Mouse (Mus musculus) CH12.LX (cell line): ENCODE results near the gene Snx4. TPM values are rescaled to one million over a fixed set of nuclear protein-coding genes. Genes with fewer than 3 reads are reported as not detected.

Source experiments
- DNase-seq: peaks from one replicate; pipeline ENCODE4 v3.0.0-alpha.2; 2013; ENCODE audit errors: extremely low read depth
- H3K27ac ChIP-seq: 2 replicates; pipeline ENCODE4 v1.5.1; 2012; ENCODE audit warnings: low read depth, mild to moderate bottlenecking, control low read depth, moderate library complexity; ENCODE audit not compliant: insufficient read depth
- H3K27me3 ChIP-seq: replicated peaks from 2 replicates; pipeline ENCODE3; 2012; ENCODE audit warnings: inconsistent platforms
- H3K36me3 ChIP-seq, 2 experiments: replicated peaks in 1 of 2; 2 replicates each; pipeline versions ENCODE3 to v1.6.1; 2012; ENCODE audit warnings: inconsistent platforms in 1 of 2, low read length in 1 of 2, mild to moderate bottlenecking in 1 of 2, mixed read lengths in 1 of 2, moderate library complexity in 1 of 2; ENCODE audit not compliant: control insufficient read depth in 1 of 2, insufficient read depth in 1 of 2
- H3K4me1 ChIP-seq, 2 experiments: 2 replicates each; pipeline ENCODE4 v1.6.1; 2012; ENCODE audit warnings: inconsistent platforms in 1 of 2, moderate library complexity in 1 of 2; ENCODE audit not compliant: insufficient read depth in 2 of 2, control insufficient read depth in 1 of 2
- H3K4me2 ChIP-seq: 2 replicates; pipeline ENCODE4 v1.6.1; 2012; ENCODE audit warnings: low read depth, mild to moderate bottlenecking, control low read depth; ENCODE audit not compliant: poor library complexity, insufficient read depth, severe bottlenecking
- H3K4me3 ChIP-seq, 3 experiments: fragments of 150-350 bp in 1 of 3; sonication (generic) in 1 of 3; replicated peaks in 1 of 3; 2 replicates each; pipeline versions ENCODE3 to v1.5.1; 2011 to 2012; ENCODE audit warnings: low read depth in 2 of 3, low read length in 2 of 3, mild to moderate bottlenecking in 2 of 3, moderate library complexity in 2 of 3, control low read depth in 1 of 3, improper control_type of control experiment in 1 of 3, inconsistent platforms in 1 of 3, mixed read lengths in 1 of 3; ENCODE audit not compliant: poor library complexity in 1 of 3
- H3K79me2 ChIP-seq: replicated peaks from 2 replicates; pipeline ENCODE4 v1.6.1; 2012; ENCODE audit warnings: mild to moderate bottlenecking, moderate library complexity; ENCODE audit not compliant: control insufficient read depth, poor library complexity, insufficient read depth, severe bottlenecking; ENCODE audit errors: extremely low read depth
- H3K9ac ChIP-seq: 2 replicates; pipeline ENCODE4 v1.6.1; 2012; ENCODE audit warnings: low read depth, mild to moderate bottlenecking, control low read depth, moderate library complexity; ENCODE audit not compliant: insufficient read depth
- H3K9me3 ChIP-seq: replicated peaks from 2 replicates; pipeline ENCODE3; 2012; ENCODE audit warnings: low read length, inconsistent platforms, mixed read lengths
- BHLHE40 ChIP-seq: IDR thresholded peaks from 2 replicates; pipeline ENCODE4 v1.6.1; 2011; ENCODE audit warnings: mild to moderate bottlenecking, low read depth, low read length, improper control_type of control experiment
- CHD1 ChIP-seq: IDR thresholded peaks from 2 replicates; pipeline ENCODE4 v1.6.1; 2012; ENCODE audit warnings: low read depth, low read length, improper control_type of control experiment, inconsistent platforms
- CHD2 ChIP-seq: IDR thresholded peaks from 2 replicates; pipeline ENCODE4 v1.6.1; 2011; ENCODE audit warnings: low read length, improper control_type of control experiment
- CTCF ChIP-seq, 2 experiments: IDR thresholded peaks in 1 of 2; conservative IDR thresholded peaks in 1 of 2; 2 replicates each; pipeline ENCODE4 v1.5.1; 2011 to 2012; ENCODE audit warnings: low read depth in 2 of 2, low read length in 2 of 2, improper control_type of control experiment in 1 of 2, inconsistent platforms in 1 of 2, mild to moderate bottlenecking in 1 of 2, moderate library complexity in 1 of 2
- ELF1 ChIP-seq: IDR thresholded peaks from 2 replicates; pipeline ENCODE4 v1.6.1; 2014; ENCODE audit warnings: low read depth, mild to moderate bottlenecking, inconsistent platforms, low read length, improper control_type of control experiment
- EP300 ChIP-seq: IDR thresholded peaks from 2 replicates; pipeline ENCODE4 v1.6.1; 2011; ENCODE audit warnings: low read length, improper control_type of control experiment
- ETS1 ChIP-seq: conservative IDR thresholded peaks from 2 replicates; pipeline ENCODE4 v1.6.1; 2012; ENCODE audit warnings: low read depth, mild to moderate bottlenecking, inconsistent platforms, low read length, improper control_type of control experiment, moderate library complexity
- GABPA ChIP-seq: IDR thresholded peaks from 2 replicates; pipeline ENCODE4 v1.6.1; 2012; ENCODE audit warnings: low read depth, low read length, improper control_type of control experiment, inconsistent platforms; ENCODE audit not compliant: insufficient replicate concordance
- HCFC1 ChIP-seq: IDR thresholded peaks from 2 replicates; pipeline ENCODE4 v1.6.1; 2012; ENCODE audit warnings: low read depth, mild to moderate bottlenecking, inconsistent platforms, low read length, improper control_type of control experiment
- IRF4 ChIP-seq: IDR thresholded peaks from 2 replicates; pipeline ENCODE4 v1.6.1; 2014; ENCODE audit warnings: low read depth, mild to moderate bottlenecking, inconsistent platforms, low read length, improper control_type of control experiment
- JUN ChIP-seq: IDR thresholded peaks from 2 replicates; pipeline ENCODE4 v1.6.1; 2011; ENCODE audit warnings: low read depth, mild to moderate bottlenecking, low read length, improper control_type of control experiment, moderate library complexity; ENCODE audit not compliant: insufficient read depth
- JUND ChIP-seq: conservative IDR thresholded peaks from 2 replicates; pipeline ENCODE4 v1.6.1; 2011; ENCODE audit warnings: low read depth, low read length, improper control_type of control experiment
- MAX ChIP-seq: IDR thresholded peaks from 2 replicates; pipeline ENCODE4 v1.6.1; 2011; ENCODE audit warnings: low read length, improper control_type of control experiment
- MAZ ChIP-seq: IDR thresholded peaks from 2 replicates; pipeline ENCODE4 v1.6.1; 2012; ENCODE audit warnings: low read depth, mild to moderate bottlenecking, inconsistent platforms, low read length, improper control_type of control experiment, moderate library complexity
- MEF2A ChIP-seq: IDR thresholded peaks from 2 replicates; pipeline ENCODE4 v1.6.1; 2014; ENCODE audit warnings: low read depth, mild to moderate bottlenecking, inconsistent platforms, low read length, improper control_type of control experiment, borderline replicate concordance
- MXI1 ChIP-seq: IDR thresholded peaks from 2 replicates; pipeline ENCODE4 v1.6.1; 2011; ENCODE audit warnings: mild to moderate bottlenecking, low read depth, low read length, improper control_type of control experiment
- MYC ChIP-seq: IDR thresholded peaks from 2 replicates; pipeline ENCODE4 v1.6.1; 2011; ENCODE audit warnings: low read depth, mild to moderate bottlenecking, improper control_type of control experiment, low read length
- NELFE ChIP-seq: IDR thresholded peaks from 2 replicates; pipeline ENCODE4 v1.6.1; 2011; ENCODE audit warnings: low read depth, low read length, improper control_type of control experiment
- NRF1 ChIP-seq: IDR thresholded peaks from 2 replicates; pipeline ENCODE4 v1.6.1; 2014; ENCODE audit warnings: low read depth, mild to moderate bottlenecking, inconsistent platforms, low read length, improper control_type of control experiment, moderate library complexity
- PAX5 ChIP-seq: IDR thresholded peaks from 2 replicates; pipeline ENCODE4 v1.6.1; 2012; ENCODE audit warnings: low read length, inconsistent platforms, mixed read lengths
- RAD21 ChIP-seq: IDR thresholded peaks from 2 replicates; pipeline ENCODE4 v1.6.1; 2011; ENCODE audit warnings: low read depth, mild to moderate bottlenecking, low read length, improper control_type of control experiment, moderate library complexity
- RCOR1 ChIP-seq: conservative IDR thresholded peaks from 2 replicates; pipeline ENCODE4 v1.6.1; 2012; ENCODE audit warnings: low read depth, mild to moderate bottlenecking, inconsistent platforms, low read length, improper control_type of control experiment
- SIN3A ChIP-seq: IDR thresholded peaks from 2 replicates; pipeline ENCODE4 v1.6.1; 2012; ENCODE audit warnings: low read length, improper control_type of control experiment, inconsistent platforms
- SMC3 ChIP-seq: IDR thresholded peaks from 2 replicates; pipeline ENCODE4 v1.6.1; 2011; ENCODE audit warnings: low read depth, low read length, improper control_type of control experiment
- TBP ChIP-seq: conservative IDR thresholded peaks from 2 replicates; pipeline ENCODE4 v1.6.1; 2011; ENCODE audit warnings: low read depth, low read length, improper control_type of control experiment
- TCF12 ChIP-seq: IDR thresholded peaks from 2 replicates; pipeline ENCODE4 v1.6.1; 2014; ENCODE audit warnings: low read depth, mild to moderate bottlenecking, inconsistent platforms, low read length, improper control_type of control experiment
- UBTF ChIP-seq: IDR thresholded peaks from 2 replicates; pipeline ENCODE4 v1.6.1; 2012; ENCODE audit warnings: low read depth, mild to moderate bottlenecking, inconsistent platforms, low read length, improper control_type of control experiment, moderate library complexity
- USF1 ChIP-seq: IDR thresholded peaks from 2 replicates; pipeline ENCODE4 v1.6.1; 2014; ENCODE audit warnings: low read depth, mild to moderate bottlenecking, inconsistent platforms, low read length, improper control_type of control experiment
- USF2 ChIP-seq: conservative IDR thresholded peaks from 2 replicates; pipeline ENCODE4 v1.6.1; 2011; ENCODE audit warnings: low read depth, low read length, improper control_type of control experiment
- ZKSCAN1 ChIP-seq: IDR thresholded peaks from 2 replicates; pipeline ENCODE4 v1.6.1; 2012; ENCODE audit warnings: low read depth, inconsistent platforms, low read length, improper control_type of control experiment, borderline replicate concordance
- ZMIZ1 ChIP-seq: IDR thresholded peaks from 2 replicates; pipeline ENCODE4 v1.6.1; 2012; ENCODE audit warnings: low read depth, mild to moderate bottlenecking, inconsistent platforms, low read length, improper control_type of control experiment
- ZNF384 ChIP-seq: IDR thresholded peaks from 2 replicates; pipeline ENCODE4 v1.6.1; 2012; ENCODE audit warnings: low read depth, low read length, improper control_type of control experiment, inconsistent platforms
- dilution Hi-C: fragments of 300-500 bp; cut with MboI; formaldehyde crosslinking; loops from 2 replicates; pipeline ENCODE4 v1.14.3; 2020; ENCODE audit warnings: low sequenced_read_pairs; ENCODE audit not compliant: extremely low pct_unique_long_range_greater_than_20kb, extremely low pct_ligation_motif_present
- in situ Hi-C: fragments of 300-500 bp; cut with MboI; formaldehyde crosslinking; loops from 3 replicates; pipeline ENCODE4 v1.14.3; 2019; ENCODE audit warnings: low sequenced_read_pairs, low pct_ligation_motif_present, low pct_unique_long_range_greater_than_20kb, mixed read lengths
- polyA plus RNA-seq: library from polyadenylated mRNA; unstranded; fragments of >175 nt; gene quantifications from 2 replicates; pipeline ENCODE4 v1.2.1, GENCODE M21; 2012; ENCODE audit warnings: low read depth; ENCODE audit not compliant: insufficient read length
- total RNA-seq, 2 experiments: library from RNA; depleted of rRNA; stranded (reverse); fragments of 300-350 nt in 1 of 2; fragments of >200 nt in 1 of 2; gene quantifications; 2 replicates each; pipeline ENCODE4 v1.2.3; 2012 to 2014

Gene Snx4
- total and polyA plus RNA-seq, 3 experiments = 77.9 to 168 (median 105) TPM

- in situ Hi-C loops = no loop called here
Measured at GRCm38 (mm10) chr16:33343106-33343505, 91.9 kb downstream of the Snx4 start.

GRCm38 (mm10) chr16:33343601-33344000 is 92.4 kb downstream of the Snx4 start:
- Histone ChIP-seq H3K27ac (no peak overlapping the region), H3K36me3 (no peaks in the 10 kb centered on the region), H3K9me3 (no peaks in the 10 kb centered on the region), H3K4me2 (peak overlapping the region; percentile 32; the same call in 1 of the 2 replicates), H3K27me3 (peaks cover 2% of the 10 kb centered on the region), H3K9ac (no peak overlapping the region), H3K4me3 (no peak overlapping the region), H3K4me1 (peaks cover 10% of the 10 kb centered on the region in 2 experiments; a peak in 3 of 4 replicates), H3K79me2 (no peaks in the 10 kb centered on the region)
- DNase-seq = no peak
- dilution Hi-C loops = no loop called here
- in situ Hi-C loops = no loop called here
- TF ChIP-seq RAD21 = no peak
- no peak for TF ChIP-seq MXI1
- TF ChIP-seq MYC = no peak
- TF ChIP-seq MAZ = no peak
- no peak for TF ChIP-seq CHD1
- TF ChIP-seq USF2 = peak; percentile 74
- no peak for TF ChIP-seq CTCF (conservative IDR thresholded peaks at IDR 0.05 in 1 of 2, IDR thresholded peaks at IDR 0.05 in 1 of 2; ENCODE audit: low read depth in 2 of 2, low read length in 2 of 2)
- TF ChIP-seq GABPA = no peak
- no peak for TF ChIP-seq SMC3
- TF ChIP-seq MEF2A = no peak
- no peak for TF ChIP-seq ELF1
- TF ChIP-seq RCOR1 = no peak
- TF ChIP-seq SIN3A = no peak
- no peak for TF ChIP-seq CHD2
- no peak for TF ChIP-seq ETS1
- TF ChIP-seq UBTF = no peak
- TF ChIP-seq EP300 = no peak
- no peak for TF ChIP-seq ZNF384
- TF ChIP-seq NELFE = no peak
- TF ChIP-seq NRF1 = no peak
- TF ChIP-seq IRF4 = no peak
- TF ChIP-seq TBP = no peak
- TF ChIP-seq ZMIZ1 = no peak
- TF ChIP-seq HCFC1 = no peak
- no peak for TF ChIP-seq PAX5
- TF ChIP-seq ZKSCAN1 = no peak
- peak; percentile 40; the same call in 1 of the 2 replicates for TF ChIP-seq MAX
- peak; percentile 70 for TF ChIP-seq USF1
- TF ChIP-seq JUND = peak; percentile 33
- peak; percentile 48; the same call in 1 of the 2 replicates for TF ChIP-seq JUN
- 0 out of 2 replicates have a peak, but pooled peaks have one; percentile 18 for TF ChIP-seq BHLHE40

More at GRCm38 (mm10) chr16:33343106-33343505, 91.9 kb downstream of the Snx4 start:
- Histone ChIP-seq H3K9me3 (no peaks in the 10 kb centered on the region), H3K36me3 (no peaks in the 10 kb centered on the region), H3K27ac (no peak overlapping the region), H3K4me1 (peaks cover 10% of the 10 kb centered on the region in 2 experiments; a peak in 3 of 4 replicates), H3K27me3 (peaks cover 2% of the 10 kb centered on the region), H3K79me2 (no peaks in the 10 kb centered on the region), H3K4me2 (0 out of 2 replicates have a peak overlapping the region, but pooled peaks have one; percentile 8), H3K4me3 (no peak overlapping the region), H3K9ac (no peak overlapping the region)
- dilution Hi-C loops = no loop called here
- TF ChIP-seq RCOR1 (no peak), USF2 (no peak), ZMIZ1 (no peak), MAZ (no peak), TCF12 (no peak), ELF1 (no peak), BHLHE40 (no peak), IRF4 (no peak), MAX (no peak)
- no peak for DNase-seq
